Mouse (Mus musculus): Measurements from ENCODE around the gene Asb18.

- TF ChIP-seq CTCF (IDR thresholded peaks at IDR 0.05; ENCODE audit: low read depth, low read length), result no peak
- no peak for TF ChIP-seq POLR2A (IDR thresholded peaks at IDR 0.05; ENCODE audit: insufficient read depth, low read length)
Observed at GRCm38 (mm10) chr1:89929721-89930505, 84.6 kb downstream of the Asb18 start.
